Mouse (Mus musculus) brain, adult 2 months (tissue): ENCODE data around the gene Ccdc181.

Experiments used
- DNase-seq: peaks from one replicate; pipeline ENCODE4 v3.0.0; 2011; ENCODE audit warnings: low read depth, low spot score

Ccdc181 gene

DNA sequence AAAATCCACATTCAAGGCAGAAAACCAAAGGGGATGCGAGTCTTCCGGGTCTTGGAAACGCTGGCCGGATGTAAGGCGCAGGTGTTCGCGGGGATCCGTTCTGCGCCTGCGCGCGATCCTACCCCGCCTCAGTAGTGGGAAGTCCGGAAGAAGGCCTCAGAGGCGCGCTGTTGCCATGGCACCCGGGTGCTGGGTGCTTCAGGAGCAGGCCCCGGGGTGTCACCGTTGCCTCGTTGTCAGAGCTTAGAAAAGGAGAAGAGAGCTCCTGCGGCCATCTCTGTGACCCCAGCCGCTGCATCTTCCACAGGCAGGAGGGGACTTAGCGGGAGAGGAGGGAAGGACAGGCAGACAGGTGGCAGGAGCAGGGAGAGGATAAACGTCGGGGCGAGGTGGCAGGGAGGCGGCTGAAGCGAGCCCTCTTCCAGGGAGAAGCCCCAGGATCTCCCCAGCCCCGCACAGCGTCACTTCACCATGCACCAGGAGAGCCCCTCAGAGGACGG, at the start of gene Ccdc181:
Gene Ccdc181 (plus strand): TSS at position 131 of the 500 bp plus-strand sequence.
- DNase-seq = peak; percentile 98

DNA sequence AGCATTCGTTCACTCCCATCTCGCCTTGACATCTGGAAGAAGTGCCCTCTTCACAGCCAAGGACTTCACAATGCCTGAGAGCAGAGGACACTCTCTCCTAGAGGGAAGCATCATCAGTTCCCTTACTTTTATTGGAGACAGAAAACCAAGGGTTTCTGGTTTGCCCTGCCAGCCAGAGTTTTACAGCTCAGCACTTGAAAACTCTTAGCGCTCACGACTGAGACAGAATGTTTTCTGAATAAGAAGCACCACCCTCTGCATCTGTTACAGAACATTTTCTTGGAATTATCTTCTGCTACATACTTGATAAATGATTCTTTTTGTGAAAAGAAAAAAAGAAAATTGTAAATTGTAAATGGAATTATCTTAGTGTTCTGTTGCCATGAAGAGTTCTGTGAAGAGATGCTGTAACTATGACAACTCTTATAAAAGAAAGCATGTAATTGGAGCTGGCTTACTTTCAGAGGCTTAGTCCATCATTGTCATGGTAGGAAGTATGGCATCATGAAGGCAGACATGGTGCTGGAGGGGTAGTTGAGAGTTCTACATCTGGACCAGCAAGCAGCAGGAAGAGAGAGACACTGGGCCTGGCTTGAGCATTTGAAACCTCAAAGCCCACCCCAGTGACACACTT, 43.3 kb upstream of the Ccdc181 start:
- peak; percentile 19 for DNase-seq

DNA sequence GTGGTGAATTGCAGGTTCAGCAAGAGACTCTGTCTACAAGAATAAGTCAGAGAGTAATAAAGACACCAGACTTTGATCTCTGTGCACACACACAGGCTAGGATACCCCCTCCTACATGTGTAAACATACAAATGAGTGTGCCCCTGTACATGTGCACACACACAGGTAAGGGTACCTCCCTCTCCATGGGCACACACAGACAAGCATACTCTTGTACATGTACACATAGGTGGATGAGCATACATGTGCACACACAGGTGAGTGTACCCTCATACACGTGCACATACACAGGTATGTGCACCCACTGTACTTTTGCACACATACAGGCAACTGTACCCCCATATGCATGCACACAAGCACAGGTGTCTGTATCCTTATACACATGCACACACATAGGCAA, 41.9 kb upstream of the Ccdc181 start:
- no peak for DNase-seq

DNA sequence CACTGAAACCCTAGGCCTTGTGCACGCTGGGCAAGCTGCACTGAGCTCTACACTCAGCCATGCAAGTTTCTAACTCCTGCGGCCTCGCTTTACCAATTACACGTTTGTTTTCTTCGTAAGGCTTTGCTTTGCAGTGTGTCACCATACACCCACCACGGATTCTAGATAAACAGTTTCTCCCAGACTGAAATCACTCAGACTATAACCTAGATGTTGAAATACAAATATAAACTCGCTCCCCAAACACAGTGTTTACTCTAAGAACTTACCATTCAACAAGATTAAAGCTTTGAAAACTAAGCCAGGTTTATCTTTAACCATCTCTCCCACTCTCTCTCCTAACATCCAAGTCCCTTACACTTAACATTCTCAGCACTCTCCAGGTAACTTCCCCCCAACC, 40.3 kb upstream of the Ccdc181 start:
- no peak for DNase-seq

DNA sequence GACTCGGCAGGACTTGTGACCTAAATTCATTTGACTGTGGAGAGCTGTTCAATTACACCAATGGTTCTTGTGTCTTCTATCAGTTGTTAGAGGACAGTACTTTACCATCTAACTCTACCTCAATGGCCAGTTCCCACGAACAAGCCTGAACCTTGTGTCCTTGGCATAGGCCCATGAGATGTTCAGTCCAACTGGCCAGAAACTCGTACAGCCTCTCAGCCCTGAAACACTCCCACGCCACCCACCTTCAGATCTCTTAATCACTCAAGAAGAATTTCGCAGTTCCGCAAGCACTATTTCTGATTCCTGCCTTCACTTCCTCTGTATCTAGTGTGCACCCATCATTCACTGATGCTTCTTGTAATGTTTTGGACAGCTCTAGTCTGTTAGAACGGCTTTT, 39.3 kb upstream of the Ccdc181 start:
- peak; percentile 61 for DNase-seq

DNA sequence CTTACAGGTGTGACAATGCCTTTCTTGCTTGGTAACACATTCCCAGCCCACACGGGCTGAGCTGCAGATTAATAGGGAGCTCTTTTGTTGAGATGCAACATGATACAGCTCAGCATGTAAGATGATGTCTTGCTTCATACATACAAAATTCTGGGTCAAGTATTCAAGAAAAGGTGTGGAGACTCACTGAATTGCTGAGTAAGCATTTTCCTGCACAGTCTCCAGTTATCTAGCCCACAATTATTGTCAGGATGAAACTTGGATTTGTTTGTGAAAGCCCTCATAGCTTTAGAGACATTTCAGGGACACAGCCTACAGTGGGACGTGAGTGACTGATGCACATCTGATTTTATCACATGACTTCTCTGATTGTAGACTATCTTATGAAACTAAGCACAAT, 33.9 kb upstream of the Ccdc181 start:
- no peak for DNase-seq

DNA sequence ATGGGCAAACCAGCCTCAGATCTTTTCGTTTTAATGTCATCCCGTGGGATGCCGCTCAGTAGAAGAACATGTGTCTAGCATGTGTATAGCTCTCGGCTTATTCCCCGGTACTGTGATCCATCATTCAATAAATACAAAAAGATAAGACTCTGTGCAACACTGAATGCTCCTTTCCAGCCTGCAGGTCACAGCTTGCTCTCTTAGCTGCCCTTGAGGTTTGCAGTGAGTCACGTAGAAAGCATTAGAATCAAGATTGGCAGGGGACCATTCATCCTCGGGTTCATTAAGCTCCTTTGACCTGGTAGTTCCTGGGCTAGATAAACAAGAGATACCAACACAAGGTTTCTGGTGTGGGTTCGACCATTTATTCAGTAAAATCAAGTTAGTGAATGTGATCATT, 32.6 kb upstream of the Ccdc181 start:
- no peak for DNase-seq

DNA sequence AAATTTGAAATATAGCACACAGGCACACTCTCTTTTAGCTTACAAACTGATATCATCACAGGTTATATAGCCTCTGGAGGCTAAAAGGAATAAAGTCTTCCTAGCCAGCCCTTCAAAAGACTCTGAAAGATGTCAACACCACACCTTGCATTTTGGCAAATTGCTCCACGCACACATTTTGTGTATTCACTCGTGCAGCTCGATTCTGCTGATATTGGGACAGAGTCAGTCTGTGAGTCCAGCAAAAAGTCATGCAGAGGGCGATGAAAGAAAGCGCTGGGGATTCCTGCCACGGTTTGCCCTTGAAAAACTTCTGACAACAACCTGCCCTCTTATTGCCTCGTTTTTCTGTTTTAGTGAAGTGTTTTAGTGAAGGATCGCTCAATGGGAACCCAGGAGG, 27.9 kb upstream of the Ccdc181 start:
- no peak for DNase-seq

DNA sequence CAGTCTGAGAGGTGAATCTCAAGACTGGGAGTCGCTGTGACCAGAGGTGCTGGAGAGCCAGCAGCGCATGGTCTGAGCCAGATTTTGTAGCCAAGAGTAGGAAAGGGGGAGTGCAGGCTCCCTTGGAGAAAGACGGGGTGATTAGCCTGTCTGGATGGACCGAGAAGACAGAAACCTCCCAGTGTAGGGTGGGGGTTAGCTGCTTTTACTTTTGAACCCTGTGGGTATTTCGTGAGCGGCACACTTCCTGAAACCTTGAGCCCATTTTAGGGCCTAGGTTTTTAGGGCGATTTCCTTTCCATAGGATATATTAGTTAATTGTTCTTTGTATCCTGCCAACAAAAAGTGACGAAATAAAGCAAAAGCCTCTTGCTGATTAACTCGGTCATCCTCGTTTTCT, 27.4 kb upstream of the Ccdc181 start:
- peak; percentile 13 for DNase-seq

DNA sequence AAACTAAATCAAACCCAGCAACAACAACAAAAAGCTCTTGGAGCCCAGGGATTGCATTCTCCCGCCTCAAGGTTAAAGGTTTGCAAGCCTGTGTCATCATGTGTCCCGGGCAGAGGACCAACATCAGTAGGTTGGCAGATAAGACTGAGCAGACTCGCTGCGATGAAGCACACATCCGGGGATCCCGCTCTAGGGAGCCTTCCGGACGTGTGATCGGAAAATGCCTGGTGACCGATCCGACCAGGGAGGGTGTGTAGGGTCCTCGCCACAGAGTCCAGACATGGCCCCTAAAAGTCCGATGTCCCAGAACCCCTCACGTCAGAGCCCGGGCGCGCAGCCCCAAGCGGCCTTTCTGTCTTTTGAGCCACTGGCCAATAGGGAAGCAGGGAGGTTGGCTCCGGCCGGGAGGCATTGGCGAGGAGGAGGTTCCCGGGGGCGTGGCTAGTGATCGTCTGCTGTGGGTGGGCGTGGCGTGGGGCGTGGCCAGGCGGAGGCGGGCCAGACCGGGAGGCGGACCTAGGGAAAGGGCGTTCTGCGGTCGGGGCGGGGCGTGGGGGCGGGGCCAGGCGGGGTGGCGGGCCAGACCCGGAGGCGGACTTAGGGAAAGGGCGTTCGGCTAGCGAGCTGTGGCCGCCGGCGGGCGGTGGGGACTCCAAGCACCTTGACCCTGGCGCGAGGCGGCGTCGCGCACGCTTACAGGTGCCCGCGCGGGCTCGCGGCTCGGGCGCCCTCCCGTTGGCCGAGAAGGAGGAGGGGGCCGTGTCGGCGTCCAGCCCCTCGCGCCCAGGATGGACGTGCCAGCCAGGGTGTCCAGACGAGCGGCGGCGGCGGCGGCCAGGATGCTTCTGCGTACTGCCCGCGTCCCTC, 26.7 kb upstream of the Ccdc181 start, which contains the start of gene Slc19a2:
Gene Slc19a2 (plus strand): TSS at position 582 of the 867 bp plus-strand sequence.
- peak; percentile 99 for DNase-seq

DNA sequence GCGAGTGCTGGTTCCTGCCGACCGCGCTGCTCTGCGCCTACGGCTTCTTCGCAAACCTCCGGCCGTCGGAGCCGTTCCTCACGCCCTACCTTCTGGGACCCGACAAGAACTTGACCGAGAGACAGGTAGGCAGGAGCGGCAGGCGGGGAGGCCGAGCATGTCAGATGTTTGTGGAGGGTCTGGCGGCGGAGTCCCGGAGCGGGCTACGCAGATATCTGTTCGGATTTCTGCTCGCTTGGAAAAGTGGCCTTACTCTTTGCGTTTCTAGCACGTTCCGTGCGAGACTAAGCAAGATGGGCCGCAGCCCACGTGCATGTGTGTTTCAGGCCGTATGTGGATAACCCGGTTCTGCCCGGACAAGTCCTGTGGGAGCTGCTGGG, 26.1 kb upstream of the Ccdc181 start:
- DNase-seq = peak; percentile 56

DNA sequence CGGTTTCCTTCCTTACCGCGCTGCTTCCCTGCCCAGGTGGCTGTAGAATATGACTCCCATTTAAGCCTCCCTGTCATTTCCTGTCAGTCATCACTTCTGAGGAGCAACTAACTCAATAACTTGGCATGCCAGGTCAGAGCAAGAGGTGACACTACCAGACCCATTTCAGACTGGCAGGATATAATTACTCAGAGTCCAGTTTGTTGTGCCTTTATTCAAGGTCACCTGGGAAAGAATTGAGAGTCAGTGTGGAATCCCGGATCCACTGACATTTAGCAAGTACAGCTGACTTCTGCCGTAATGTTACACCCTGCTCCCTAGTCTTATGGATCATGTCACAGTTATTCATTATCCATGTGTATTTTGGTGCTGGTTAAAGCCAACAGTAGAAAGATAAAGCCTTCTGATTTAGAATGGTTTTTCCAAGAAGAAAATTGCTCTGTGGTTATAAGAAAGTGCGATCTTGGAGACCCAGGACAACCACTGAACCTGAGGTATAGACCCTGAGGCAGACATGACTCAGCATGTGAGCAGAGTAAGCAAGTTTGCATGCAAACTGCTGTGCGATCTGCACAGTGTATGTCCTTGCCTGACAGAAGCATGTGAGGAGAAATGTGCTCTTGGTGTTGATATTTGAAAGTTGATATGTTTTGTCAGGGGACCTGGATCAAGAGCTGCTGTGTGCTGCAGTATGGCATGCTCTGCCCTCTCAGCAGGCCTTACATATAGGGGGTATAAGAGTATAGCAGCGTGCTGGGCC, 24.8 kb upstream of the Ccdc181 start:
- peak; percentile 41 for DNase-seq

DNA sequence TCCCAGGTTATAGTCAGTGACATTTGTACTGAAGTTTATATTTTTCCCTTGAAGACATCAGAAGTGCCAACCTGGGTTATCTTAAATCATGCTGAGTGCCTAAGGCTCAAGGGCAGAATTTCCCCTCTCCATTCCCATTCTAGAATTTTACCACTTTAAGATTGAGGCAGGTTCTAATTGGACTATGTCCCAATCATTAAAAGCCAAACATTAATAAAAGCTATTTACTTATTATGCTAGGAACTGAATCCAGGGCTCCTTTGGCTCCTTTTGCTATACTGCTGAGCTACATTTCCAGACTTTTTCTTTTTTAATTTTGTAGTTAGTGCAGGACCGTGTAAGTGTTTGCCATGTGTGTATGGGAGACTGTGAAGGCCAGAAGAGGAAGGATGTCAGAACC, 23.9 kb upstream of the Ccdc181 start:
- DNase-seq = no peak

DNA sequence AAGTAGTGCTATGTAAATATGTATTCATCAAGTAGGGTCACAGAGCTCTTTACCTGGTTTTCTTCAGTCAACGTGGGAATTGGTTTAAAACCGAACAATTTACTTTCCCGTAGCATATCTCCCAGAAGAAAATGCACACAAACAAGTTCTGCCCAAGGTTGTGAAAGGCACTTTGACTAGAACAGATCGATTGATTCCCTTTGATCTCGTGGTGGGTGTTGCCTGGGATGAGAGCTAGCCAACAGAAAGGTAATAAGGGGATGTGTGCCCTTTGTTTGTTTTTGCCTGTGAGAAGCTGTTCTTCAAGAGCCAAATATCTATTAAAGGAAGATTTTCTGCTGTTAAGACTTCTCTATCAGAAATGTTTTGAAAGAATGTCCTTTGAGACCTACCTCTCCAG, 22.8 kb upstream of the Ccdc181 start:
- no peak for DNase-seq

DNA sequence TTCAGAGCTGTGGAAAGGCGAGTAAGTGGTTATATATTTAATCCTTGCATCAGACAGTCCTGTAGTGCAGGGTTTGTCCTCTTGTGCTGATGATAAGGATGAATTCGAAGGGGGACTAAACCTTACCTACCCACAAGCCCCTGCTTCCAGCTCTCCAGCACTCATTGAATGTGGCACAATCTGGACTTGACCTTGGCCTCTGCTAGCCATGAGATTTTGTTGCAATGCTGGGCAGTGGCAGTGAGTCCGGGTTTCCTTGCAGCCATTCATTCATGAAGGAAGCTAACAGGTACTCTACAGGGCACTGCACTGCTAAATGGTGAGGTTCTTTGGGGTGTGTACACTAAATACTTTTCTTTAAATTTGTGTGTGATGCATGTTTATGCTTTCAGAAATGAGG, 20.5 kb upstream of the Ccdc181 start:
- DNase-seq = no peak

DNA sequence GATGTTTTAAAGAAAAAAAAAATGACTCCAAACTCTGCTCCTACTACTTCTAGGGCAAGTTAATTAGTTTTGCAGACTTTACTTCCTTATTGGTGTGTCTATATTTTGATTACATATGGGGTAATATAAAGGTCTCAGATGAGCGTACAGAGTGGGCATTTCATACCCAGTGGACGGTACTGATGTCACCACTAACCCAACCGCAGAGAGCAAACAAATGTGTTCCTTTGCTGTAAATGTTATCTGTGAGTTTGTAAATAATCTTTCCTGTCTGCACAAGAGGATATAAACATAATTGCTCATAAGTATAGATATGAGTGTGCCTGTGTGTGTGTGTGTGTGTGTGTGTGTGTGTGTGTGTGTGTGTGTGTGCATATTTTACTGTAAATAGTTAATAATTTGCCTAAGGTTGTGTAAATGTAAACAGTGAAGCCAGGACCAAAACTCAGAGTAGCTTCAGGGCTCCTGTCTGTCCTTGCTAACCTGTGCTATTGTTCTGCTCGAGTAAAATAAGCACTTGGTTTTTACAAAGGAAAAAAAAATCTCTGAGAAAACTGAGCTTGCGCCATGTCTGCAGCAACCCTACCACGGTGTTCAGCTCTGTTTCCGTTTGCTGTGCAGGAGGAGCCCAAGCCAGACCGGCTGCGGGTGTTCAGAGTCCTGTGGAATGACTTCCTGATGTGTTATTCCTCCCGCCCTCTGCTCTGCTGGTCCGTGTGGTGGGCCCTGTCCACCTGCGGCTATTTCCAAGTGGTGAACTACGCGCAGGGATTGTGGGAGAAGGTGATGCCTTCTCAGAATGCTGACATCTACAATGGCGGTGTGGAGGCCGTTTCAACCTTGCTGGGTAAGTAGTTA, 15.0 kb upstream of the Ccdc181 start:
- no peak for DNase-seq

DNA sequence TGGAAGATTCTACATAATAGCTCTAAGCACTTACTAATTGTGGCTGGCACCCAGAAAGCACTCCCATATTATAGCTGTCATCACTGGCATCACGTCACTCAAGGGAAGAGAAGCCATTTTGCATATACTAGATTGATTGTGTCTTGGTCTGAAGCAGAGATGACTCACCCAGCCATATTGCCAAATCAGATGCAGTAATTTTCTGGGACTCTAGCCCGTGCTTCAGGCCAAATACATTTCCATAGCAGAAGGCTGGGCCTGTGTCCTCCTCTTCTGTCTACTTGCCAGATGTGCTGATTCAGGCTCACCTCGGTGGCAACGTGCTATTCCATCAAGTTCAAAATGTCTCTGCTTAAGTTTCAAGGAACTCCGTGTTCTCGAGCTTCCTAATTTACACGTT, 13.8 kb upstream of the Ccdc181 start:
- DNase-seq = peak; percentile 91

DNA sequence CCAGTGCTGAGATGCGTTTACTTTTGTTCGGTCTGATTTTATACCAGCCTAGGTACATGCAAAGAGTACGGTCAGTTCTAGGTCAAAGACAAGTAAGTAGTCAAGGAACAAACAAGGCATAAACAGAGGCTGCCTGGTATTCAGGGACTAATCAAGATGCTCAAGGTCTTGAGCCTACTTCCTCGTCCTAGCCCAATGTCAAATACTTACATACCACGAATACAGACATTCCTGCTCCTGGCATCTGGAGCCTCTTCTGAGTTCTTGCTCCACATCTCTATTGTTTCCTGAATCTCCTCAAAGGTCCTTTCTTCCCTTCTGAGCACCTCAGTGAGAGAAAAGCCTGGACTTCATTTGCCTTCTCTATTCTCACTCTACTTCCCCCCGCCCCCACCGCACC, 4.4 kb upstream of the Ccdc181 start:
- no peak for DNase-seq

DNA sequence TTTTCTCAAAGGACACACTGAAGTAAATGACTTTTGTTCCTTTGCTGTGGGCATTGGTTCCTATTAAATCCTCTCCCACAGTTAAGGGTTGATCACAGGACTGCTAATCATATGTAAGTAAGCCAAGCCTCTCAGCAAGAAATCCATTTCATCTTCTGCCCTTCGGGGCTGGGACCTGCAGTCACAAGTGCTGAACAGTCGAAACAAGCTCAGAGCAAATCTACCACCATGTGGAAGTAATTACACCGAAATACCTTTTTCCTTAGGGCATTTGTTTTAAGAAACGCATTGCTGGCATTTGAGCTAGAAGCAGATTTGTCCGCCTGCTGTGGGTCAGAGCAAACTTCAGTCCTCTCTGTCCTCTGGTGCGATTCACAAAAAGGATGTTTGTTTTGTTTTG, 1.7 kb upstream of the Ccdc181 start:
- peak; percentile 10 for DNase-seq

DNA sequence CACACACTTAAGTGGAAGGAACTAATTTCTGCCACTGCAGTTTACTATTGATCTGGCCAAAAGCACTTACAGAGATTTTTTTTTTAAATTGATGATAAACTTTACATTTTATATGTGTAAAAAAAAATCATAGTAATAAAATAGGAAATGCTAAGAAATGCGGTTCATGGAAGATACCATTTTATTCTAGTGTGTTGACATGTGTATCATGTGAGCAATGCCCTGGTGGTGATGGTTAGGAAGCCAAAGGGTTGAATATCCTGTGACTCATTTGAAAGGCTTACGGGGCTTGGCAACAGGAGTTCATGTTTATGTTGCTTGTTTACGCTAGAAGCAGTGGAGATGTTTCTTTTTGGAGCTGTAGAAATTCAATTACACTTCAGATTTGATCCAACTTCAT, 1.2 kb downstream of the Ccdc181 start:
- no peak for DNase-seq

DNA sequence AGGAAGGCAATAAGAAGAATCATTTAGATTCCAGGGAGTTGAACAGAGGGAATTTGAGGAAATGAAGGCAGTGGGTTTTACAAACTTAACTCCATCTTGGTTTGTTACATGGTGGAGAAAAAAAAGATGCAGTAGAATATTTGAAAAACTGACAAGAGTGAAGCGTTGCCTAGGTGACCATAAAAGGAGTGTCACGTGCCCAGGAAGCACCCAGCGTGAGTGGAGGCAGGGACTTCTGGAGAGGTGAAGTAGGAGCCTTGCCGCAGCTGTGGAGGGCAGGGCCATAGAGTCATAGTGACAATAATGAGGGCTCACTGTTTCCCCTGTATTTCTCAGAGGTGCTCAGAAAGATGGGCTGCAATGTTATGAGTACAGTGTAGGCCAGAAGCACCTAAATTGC, 3.9 kb downstream of the Ccdc181 start:
- no peak for DNase-seq
